Mouse (Mus musculus) heart, embryonic 11.5 days (tissue): ENCODE data around the gene Tas2r115. TPM values are rescaled to one million over a fixed set of nuclear protein-coding genes. Genes with fewer than 3 reads are reported as not detected.
"Not testable (repeated sequence)": the region's sequence is repeated elsewhere in the genome, so short reads cannot be mapped to it uniquely, and the experiment has no call there.

Experiments used
- ATAC-seq: fragments of 200-750 bp; cut with Nextera tagmentation; replicated peaks from 2 replicates; pipeline ENCODE4 v1.8.0; 2017; ENCODE audit warnings: moderate library complexity; ENCODE audit not compliant: insufficient number of reproducible peaks, low FRiP score, low TSS enrichment
- H3K27ac ChIP-seq: fragments of 300-500 bp; sonication (generic); 2 replicates; pipeline ENCODE4 v1.5.1; 2014; ENCODE audit warnings: mild to moderate bottlenecking, low read depth, low read length
- H3K27me3 ChIP-seq: fragments of 300-500 bp; sonication (generic); 2 replicates; pipeline ENCODE4 v1.6.1; 2014; ENCODE audit warnings: mild to moderate bottlenecking, low read length, mixed read lengths; ENCODE audit not compliant: control insufficient read depth, insufficient read depth
- H3K36me3 ChIP-seq: fragments of 300-500 bp; sonication (generic); 2 replicates; pipeline ENCODE4 v1.6.1; 2014; ENCODE audit warnings: mild to moderate bottlenecking, low read length, moderate library complexity, mixed read lengths; ENCODE audit not compliant: control insufficient read depth, insufficient read depth
- H3K4me1 ChIP-seq: fragments of 300-500 bp; sonication (generic); 2 replicates; pipeline ENCODE4 v1.6.1; 2014; ENCODE audit warnings: low read length; ENCODE audit not compliant: control insufficient read depth, insufficient read depth
- H3K4me2 ChIP-seq: fragments of 300-500 bp; sonication (generic); 2 replicates; pipeline ENCODE4 v1.6.1; 2014; ENCODE audit warnings: mild to moderate bottlenecking, moderate library complexity
- H3K4me3 ChIP-seq: fragments of 300-500 bp; sonication (generic); 2 replicates; pipeline ENCODE4 v1.5.1; 2014; ENCODE audit warnings: low read depth, low read length
- H3K9ac ChIP-seq: fragments of 300-500 bp; sonication (generic); 2 replicates; pipeline ENCODE4 v1.6.1; 2014; ENCODE audit warnings: mild to moderate bottlenecking, low read depth, low read length, moderate library complexity
- H3K9me3 ChIP-seq: fragments of 300-500 bp; sonication (generic); replicated peaks from 2 replicates; pipeline ENCODE4 v1.6.1; 2016; ENCODE audit warnings: low read length; ENCODE audit not compliant: control insufficient read depth
- WGBS: fragments of 180-500 bp; shearing (Covaris S2); extraction: QIAGEN DNeasy Blood & Tissue Kit; methylation state at CpG from one replicate; pipeline ENCODE4 v1.1.7; 2014; ENCODE audit not compliant: insufficient replicate concordance; 5-methylcytosine and 5-hydroxymethylcytosine counted together
- polyA plus RNA-seq: library from polyadenylated mRNA; unstranded; fragments of >200 nt; fragmentation: Nextera tagmentation; extraction: Ambion mirVana; gene quantifications from 2 replicates; pipeline ENCODE4 v1.2.1, GENCODE M21; 2014

Gene Tas2r115
- polyA plus RNA-seq: not detected in 2 replicates

- Histone ChIP-seq H3K27ac (no peak within 1 kb of the TSS), H3K9me3 (no peaks in the 10 kb centered on the region), H3K27me3 (no peaks in the 10 kb centered on the region), H3K9ac (no peak within 1 kb of the TSS), H3K4me2 (no peak within 1 kb of the TSS), H3K4me3 (no peak within 1 kb of the TSS), H3K36me3 (no peaks in the 10 kb centered on the region), H3K4me1 (no peaks in the 10 kb centered on the region)
- no peak for ATAC-seq
- 68% methylated on average over 2 of the region's 2 CpGs for WGBS
Observed at GRCm38 (mm10) chr6:132737935-132738334, at the start of gene Tas2r115. Gene Tas2r115, minus strand, starts transcription at chr6:132738035.

GRCm38 (mm10) chr6:132778062-132778461, 40.2 kb upstream of the Tas2r115 start, which contains the start of gene Tas2r136:
Gene Tas2r136, minus strand, starts transcription at chr6:132778162.
- Histone ChIP-seq H3K9ac (no peak within 1 kb of the TSS), H3K27ac (no peak within 1 kb of the TSS), H3K4me3 (no peak within 1 kb of the TSS), H3K4me2 (no peak within 1 kb of the TSS), H3K36me3 (no peaks in the 10 kb centered on the region), H3K4me1 (no peaks in the 10 kb centered on the region), H3K9me3 (no peaks in the 10 kb centered on the region), H3K27me3 (no peaks in the 10 kb centered on the region)
- no peak for ATAC-seq

GRCm38 (mm10) chr6:132761831-132762230, 24.0 kb upstream of the Tas2r115 start, which contains the start of gene Tas2r102:
Gene Tas2r102, plus strand, starts transcription at chr6:132762131.
- Histone ChIP-seq H3K4me2 (no peak within 1 kb of the TSS), H3K9me3 (no peaks in the 10 kb centered on the region), H3K9ac (no peak within 1 kb of the TSS), H3K36me3 (no peaks in the 10 kb centered on the region), H3K4me1 (no peaks in the 10 kb centered on the region), H3K4me3 (no peak within 1 kb of the TSS), H3K27ac (no peak within 1 kb of the TSS), H3K27me3 (no peaks in the 10 kb centered on the region)
- no peak for ATAC-seq
- WGBS: 91% methylated on average over 2 of the region's 2 CpGs

GRCm38 (mm10) chr6:132754430-132754829, 16.6 kb upstream of the Tas2r115 start, which contains the start of gene Tas2r124:
Gene Tas2r124, plus strand, starts transcription at chr6:132754730.
- Histone ChIP-seq H3K36me3 (no peaks in the 10 kb centered on the region), H3K9me3 (no peaks in the 10 kb centered on the region), H3K4me1 (no peaks in the 10 kb centered on the region), H3K27ac (no peak within 1 kb of the TSS), H3K4me3 (no peak within 1 kb of the TSS), H3K4me2 (no peak within 1 kb of the TSS), H3K27me3 (no peaks in the 10 kb centered on the region), H3K9ac (no peak within 1 kb of the TSS)
- no peak for ATAC-seq
- WGBS: 89% methylated on average over 1 of the region's 1 CpGs

GRCm38 (mm10) chr6:132750206-132750605, 12.4 kb upstream of the Tas2r115 start:
- Histone ChIP-seq H3K27ac (no peak overlapping the region), H3K9me3 (no peaks in the 10 kb centered on the region), H3K4me3 (no peak overlapping the region), H3K27me3 (no peaks in the 10 kb centered on the region), H3K36me3 (no peaks in the 10 kb centered on the region), H3K4me2 (no peak overlapping the region), H3K9ac (no peak overlapping the region), H3K4me1 (no peaks in the 10 kb centered on the region)
- WGBS: 72% methylated on average over 2 of the region's 2 CpGs
- no peak for ATAC-seq

GRCm38 (mm10) chr6:132711828-132712227, 26.0 kb downstream of the Tas2r115 start, which contains the start of gene Tas2r122:
Gene Tas2r122, minus strand, starts transcription at chr6:132711928.
- no peak for ATAC-seq
- Histone ChIP-seq H3K4me3 (no peak within 1 kb of the TSS), H3K9me3 (no peaks in the 10 kb centered on the region), H3K4me2 (no peak within 1 kb of the TSS), H3K27ac (no peak within 1 kb of the TSS), H3K36me3 (no peaks in the 10 kb centered on the region), H3K27me3 (no peaks in the 10 kb centered on the region), H3K9ac (no peak within 1 kb of the TSS), H3K4me1 (no peaks in the 10 kb centered on the region)
- 73% methylated on average over 3 of the region's 3 CpGs for WGBS

- ATAC-seq: no peak
Observed at GRCm38 (mm10) chr6:132700907-132701306, 36.9 kb downstream of the Tas2r115 start, which contains the start of gene Tas2r121. Gene Tas2r121, minus strand, starts transcription at chr6:132701007.

GRCm38 (mm10) chr6:132691596-132691995, 46.2 kb downstream of the Tas2r115 start:
- H3K27ac ChIP-seq, H3K4me1 ChIP-seq, H3K9me3 ChIP-seq, H3K4me3 ChIP-seq, H3K27me3 ChIP-seq, ATAC-seq, H3K36me3 ChIP-seq, H3K9ac ChIP-seq, H3K4me2 ChIP-seq: not testable (repeated sequence)
- WGBS: 79% methylated on average over 7 of the region's 7 CpGs

More at GRCm38 (mm10) chr6:132700907-132701306, 36.9 kb downstream of the Tas2r115 start, which contains the start of gene Tas2r121:
- no peaks in the 10 kb centered on the region for H3K4me1 ChIP-seq
- no peak within 1 kb of the TSS for H3K4me3 ChIP-seq
- H3K27me3 ChIP-seq: no peaks in the 10 kb centered on the region
- H3K27ac ChIP-seq: no peak within 1 kb of the TSS
- no peaks in the 10 kb centered on the region for H3K36me3 ChIP-seq
- no peak within 1 kb of the TSS for H3K9ac ChIP-seq
- 63% methylated on average over 1 of the region's 1 CpGs for WGBS
- no peaks in the 10 kb centered on the region for H3K9me3 ChIP-seq
- H3K4me2 ChIP-seq: no peak within 1 kb of the TSS
